Mouse (Mus musculus) ES-E14 (cell line): ENCODE measurements around the gene Gimap3. TPM values are rescaled to one million over a fixed set of nuclear protein-coding genes. Genes with fewer than 3 reads are reported as not detected.

ENCODE experiments used
- DNase-seq: peaks from one replicate; pipeline ENCODE4 v3.0.0-alpha.2; 2013; ENCODE audit warnings: low read depth, low spot score
- H3K27ac ChIP-seq: 2 replicates; pipeline ENCODE4 v1.5.1; 2012; ENCODE audit warnings: low read depth, mild to moderate bottlenecking, low read length, moderate library complexity, mixed read lengths; ENCODE audit not compliant: poor library complexity, insufficient read depth, severe bottlenecking
- H3K36me3 ChIP-seq: 2 replicates; pipeline ENCODE4 v1.6.1; 2012; ENCODE audit warnings: mild to moderate bottlenecking, low read length, moderate library complexity, mixed read lengths; ENCODE audit not compliant: control insufficient read depth, poor library complexity, insufficient read depth, severe bottlenecking
- H3K4me1 ChIP-seq, 2 experiments: fragments of 150-350 bp in 1 of 2; sonication (generic) in 1 of 2; 2 replicates each; pipeline ENCODE4 v1.6.1; 2012; ENCODE audit warnings: low read length in 2 of 2, mild to moderate bottlenecking in 1 of 2, mixed read lengths in 1 of 2; ENCODE audit not compliant: control insufficient read depth in 2 of 2, insufficient read depth in 2 of 2, poor library complexity in 1 of 2
- H3K4me3 ChIP-seq, 2 experiments: fragments of 150-350 bp in 1 of 2; sonication (generic) in 1 of 2; 2 replicates each; pipeline ENCODE4 v1.5.1; 2012; ENCODE audit warnings: low read length in 2 of 2, low read depth in 1 of 2, mild to moderate bottlenecking in 1 of 2, mixed read lengths in 1 of 2; ENCODE audit not compliant: insufficient read depth in 1 of 2, poor library complexity in 1 of 2, severe bottlenecking in 1 of 2
- H3K9ac ChIP-seq: 2 replicates; pipeline ENCODE4 v1.6.1; 2012; ENCODE audit warnings: low read depth, mild to moderate bottlenecking, low read length, mixed read lengths; ENCODE audit not compliant: poor library complexity, insufficient read depth, severe bottlenecking
- H3K9me3 ChIP-seq: fragments of 150-350 bp; sonication (generic); 2 replicates; pipeline ENCODE4 v1.6.1; 2012; ENCODE audit warnings: low read depth, mild to moderate bottlenecking, low read length; ENCODE audit not compliant: control insufficient read depth, insufficient read depth
- CHD2 ChIP-seq: IDR thresholded peaks from 2 replicates; pipeline ENCODE4 v1.6.1; 2014; ENCODE audit warnings: mild to moderate bottlenecking, low read depth, low read length, inconsistent platforms
- HCFC1 ChIP-seq: IDR thresholded peaks from 2 replicates; pipeline ENCODE4 v1.6.1; 2012; ENCODE audit warnings: low read length, inconsistent platforms, borderline replicate concordance; ENCODE audit not compliant: insufficient read depth
- MAFK ChIP-seq: IDR thresholded peaks from 2 replicates; pipeline ENCODE4 v1.6.1; 2014; ENCODE audit warnings: mild to moderate bottlenecking, low read depth, low read length, inconsistent platforms; ENCODE audit not compliant: insufficient read depth
- ZC3H11A ChIP-seq: IDR thresholded peaks from 2 replicates; pipeline ENCODE4 v1.6.1; 2012; ENCODE audit warnings: low read depth, mild to moderate bottlenecking, inconsistent platforms, low read length, borderline replicate concordance
- ZNF384 ChIP-seq: IDR thresholded peaks from 2 replicates; pipeline ENCODE4 v1.6.1; 2012; ENCODE audit warnings: low read depth, low read length, inconsistent platforms
- in situ Hi-C, 2 experiments: fragments of 600-800 bp; cut with MboI; formaldehyde crosslinking; loops; one replicate each; pipeline ENCODE4 v1.15.1; 2025; ENCODE audit warnings: low sequenced_read_pairs in 2 of 2, inconsistent platforms in 1 of 2; ENCODE audit not compliant: unreplicated experiment in 2 of 2
- total RNA-seq: library from RNA; depleted of rRNA; stranded (reverse); fragments of 300-350 nt; gene quantifications from 2 replicates; pipeline ENCODE4 v1.2.3, GENCODE M21; 2012

Gene Gimap3
- total RNA-seq, 1 experiment: 0.09 TPM

DNA sequence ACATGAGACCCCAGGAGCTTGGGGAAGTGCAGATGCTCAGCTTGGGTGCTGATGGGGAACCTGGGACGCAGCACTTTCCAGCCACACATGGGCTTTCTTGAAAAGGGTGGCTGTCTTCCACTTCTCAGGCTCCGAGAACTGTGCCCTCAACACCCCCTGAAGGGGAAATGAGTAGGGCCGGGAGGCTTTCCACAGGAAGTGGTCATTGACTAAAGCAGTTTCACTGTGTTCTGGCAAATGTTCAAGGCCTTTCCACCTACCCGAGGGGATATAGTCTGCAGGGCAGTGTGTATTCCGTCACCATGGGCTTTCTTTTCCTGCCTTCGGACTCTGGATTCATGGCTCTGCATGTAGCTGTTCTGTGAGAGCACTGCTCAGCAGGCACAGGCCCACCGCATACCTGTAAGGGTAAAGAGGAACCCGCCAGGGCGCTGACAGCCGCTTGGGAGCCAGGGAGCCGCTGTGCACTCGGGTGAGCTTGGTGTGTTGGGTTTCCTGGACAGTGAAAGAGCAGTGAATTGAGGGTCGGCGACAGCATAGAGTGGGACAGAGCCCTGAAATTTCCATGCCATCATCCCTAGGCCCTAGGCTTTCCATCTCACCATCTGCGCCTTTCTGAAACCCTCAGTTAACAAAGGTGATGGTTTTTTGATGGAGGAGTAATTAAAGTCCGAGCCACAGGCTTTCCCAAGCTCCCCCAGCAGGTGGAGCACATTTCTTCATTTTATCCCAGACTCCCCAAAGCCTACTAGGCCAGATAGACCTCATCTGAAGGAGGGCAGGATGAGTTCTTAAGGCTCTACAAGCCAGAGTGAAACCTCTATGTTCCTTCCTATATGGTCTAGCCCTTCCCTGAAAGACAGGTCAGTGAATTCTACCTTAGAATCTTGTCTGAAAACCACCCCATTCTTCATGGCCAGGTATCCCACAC is 24.4 kb downstream of the Gimap3 start, which contains the start of gene Gimap5:
Gimap5 (plus strand) TSS at position 239 of the 931 bp plus-strand sequence.
- peak within 1 kb of the TSS; percentile 3 to 10; a peak in 2 of 4 replicates for H3K4me3 ChIP-seq
- TF ChIP-seq ZNF384: no peak
- no peak for TF ChIP-seq CHD2
- TF ChIP-seq HCFC1: no peak
- TF ChIP-seq ZC3H11A: no peak
- no peak for TF ChIP-seq MAFK
- peak; percentile 56 for DNase-seq
- no peaks in the 10 kb centered on the region for H3K36me3 ChIP-seq
- H3K4me1 ChIP-seq: peaks cover under 1 to 3% of the 10 kb centered on the region in 2 experiments; a peak in 1 of 4 replicates
- H3K9ac ChIP-seq: no peak within 1 kb of the TSS
- in situ Hi-C loops: no loop called here
- H3K9me3 ChIP-seq: no peaks in the 10 kb centered on the region
- no peak within 1 kb of the TSS for H3K27ac ChIP-seq

DNA sequence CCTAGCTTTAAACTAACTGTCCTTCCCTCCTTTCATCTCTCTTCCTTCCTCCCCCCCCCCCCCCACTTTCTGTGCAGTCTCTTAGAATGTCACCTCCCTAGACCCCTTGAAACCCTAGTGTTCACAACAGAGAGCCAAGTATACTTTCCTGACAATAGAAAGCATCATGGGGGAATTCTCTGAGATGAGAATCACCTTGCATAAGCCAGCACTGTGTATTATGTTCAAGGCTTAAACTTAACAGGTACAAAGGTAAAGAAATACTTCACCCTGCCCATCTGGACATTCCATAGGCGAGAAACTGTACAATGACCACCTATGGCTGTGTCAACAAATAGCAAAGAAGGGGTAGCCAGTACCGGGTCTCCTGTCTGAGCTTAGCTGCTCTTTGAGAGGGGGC is 25.2 kb downstream of the Gimap3 start:
- Histone ChIP-seq H3K9me3 (no peaks in the 10 kb centered on the region), H3K27ac (no peak overlapping the region), H3K36me3 (no peaks in the 10 kb centered on the region), H3K4me1 (peaks cover 2 to 3% of the 10 kb centered on the region in 2 experiments; a peak in 1 of 4 replicates), H3K4me3 (no peak overlapping the region), H3K9ac (no peak overlapping the region)
- TF ChIP-seq ZC3H11A (no peak), CHD2 (no peak), ZNF384 (no peak), HCFC1 (no peak), MAFK (no peak)
- in situ Hi-C loops: no loop called here
- DNase-seq: no peak

DNA sequence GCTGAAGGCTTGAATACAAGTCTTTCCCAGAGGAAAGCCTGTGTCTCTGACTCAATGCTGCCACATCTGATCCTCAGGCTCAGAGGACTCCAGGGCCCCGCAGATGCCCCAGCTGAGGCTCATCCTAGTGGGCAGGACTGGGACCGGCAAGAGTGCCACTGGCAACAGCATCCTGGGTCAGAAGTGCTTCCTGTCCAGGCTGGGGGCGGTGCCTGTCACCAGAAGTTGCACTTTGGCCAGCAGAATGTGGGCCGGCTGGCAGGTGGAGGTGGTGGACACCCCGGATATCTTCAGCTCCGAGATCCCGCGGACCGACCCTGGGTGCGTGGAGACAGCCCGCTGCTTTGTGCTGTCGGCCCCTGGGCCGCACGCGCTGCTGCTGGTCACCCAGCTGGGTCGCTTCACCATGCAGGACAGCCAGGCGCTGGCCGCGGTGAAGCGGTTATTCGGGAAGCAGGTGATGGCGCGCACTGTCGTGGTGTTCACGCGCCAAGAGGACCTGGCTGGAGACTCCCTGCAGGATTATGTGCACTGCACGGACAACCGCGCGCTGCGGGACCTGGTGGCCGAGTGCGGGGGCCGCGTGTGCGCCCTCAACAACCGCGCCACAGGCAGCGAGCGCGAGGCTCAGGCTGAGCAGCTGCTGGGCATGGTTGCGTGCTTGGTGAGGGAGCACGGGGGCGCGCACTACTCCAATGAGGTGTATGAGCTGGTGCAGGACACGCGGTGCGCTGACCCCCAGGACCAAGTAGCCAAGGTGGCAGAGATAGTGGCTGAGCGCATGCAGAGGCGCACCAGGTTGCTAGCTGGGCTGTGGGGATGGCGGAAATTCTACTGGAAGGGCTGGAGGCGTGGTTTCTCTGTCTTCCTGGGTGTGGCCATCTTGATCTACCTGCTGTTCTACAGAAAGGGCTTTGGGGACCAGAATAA is 28.0 kb downstream of the Gimap3 start:
- Histone ChIP-seq H3K9me3 (no peaks in the 10 kb centered on the region), H3K4me3 (peak overlapping the region; percentile 79 to 80), H3K9ac (peak overlapping the region; percentile 56), H3K27ac (no peak overlapping the region), H3K4me1 (peaks cover 2 to 3% of the 10 kb centered on the region in 2 experiments; a peak in 1 of 4 replicates), H3K36me3 (no peaks in the 10 kb centered on the region)
- peak; percentile 26 for DNase-seq
- in situ Hi-C loops: no loop called here
- TF ChIP-seq ZNF384: no peak
- TF ChIP-seq HCFC1: no peak
- TF ChIP-seq CHD2: no peak
- no peak for TF ChIP-seq MAFK
- no peak for TF ChIP-seq ZC3H11A

DNA sequence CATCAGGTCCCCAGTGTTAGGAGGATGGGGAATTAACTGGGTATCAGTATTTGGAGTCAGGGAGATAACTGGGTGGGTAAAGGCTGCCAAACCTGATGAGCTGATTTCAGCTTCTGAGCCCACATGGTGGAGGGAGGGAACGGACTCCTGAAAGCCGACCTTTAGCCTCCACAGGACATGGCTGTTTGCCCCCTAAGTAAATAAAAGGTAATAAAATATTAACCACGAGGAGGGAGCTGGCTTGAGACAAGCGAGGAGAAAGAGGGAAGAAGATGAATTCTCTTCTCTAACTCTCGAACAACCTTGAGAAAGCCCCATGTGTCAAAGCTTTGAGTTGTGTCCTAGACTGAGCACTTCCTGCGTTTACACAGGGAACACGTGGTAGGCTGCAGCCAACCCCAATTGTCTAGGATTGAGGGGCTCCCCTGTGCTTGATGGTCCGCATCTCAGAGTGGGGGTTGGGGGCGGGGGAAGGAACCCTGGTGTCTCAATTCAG is 28.9 kb downstream of the Gimap3 start:
- Histone ChIP-seq H3K4me1 (peaks cover 2 to 3% of the 10 kb centered on the region in 2 experiments; a peak in 1 of 4 replicates), H3K4me3 (no peak overlapping the region), H3K27ac (no peak overlapping the region), H3K9me3 (no peaks in the 10 kb centered on the region), H3K9ac (no peak overlapping the region), H3K36me3 (no peaks in the 10 kb centered on the region)
- in situ Hi-C loops: no loop called here
- TF ChIP-seq MAFK (no peak), HCFC1 (no peak), CHD2 (no peak), ZC3H11A (no peak), ZNF384 (no peak)
- no peak for DNase-seq
